ENCODE assay signal across 11 mouse cellular contexts in the genomic region with DNA sequence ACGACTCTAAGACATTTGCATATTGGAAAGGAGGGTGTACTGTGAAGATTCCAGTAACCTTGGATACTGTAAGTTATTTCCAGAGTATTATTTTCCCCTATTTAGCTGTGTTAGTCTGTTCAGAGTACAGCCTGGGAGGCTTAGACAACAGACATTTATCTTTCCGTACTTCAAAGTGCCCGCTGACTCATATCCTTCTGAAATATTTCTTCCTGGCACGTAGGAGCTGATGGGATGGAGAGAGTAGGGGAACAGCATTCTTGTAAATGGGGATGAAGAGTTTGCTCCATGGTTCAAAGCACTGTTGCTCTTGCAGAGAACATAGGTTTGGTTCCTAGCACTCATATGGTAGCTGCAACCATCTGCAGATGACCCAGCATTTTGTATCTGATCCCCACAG.
"Had no signal": no experiment of that assay in that cellular context is flagged by ENCODE, and none has a peak within 500 bp of the region (broad histone marks: within the 10 kb centered on the region; RNA-seq: fewer than 3 reads in every experiment).

No protein-coding gene starts in this region.

- H3K36me3 ChIP-seq: limb, embryonic 15.5 days; liver, embryonic 12.5 days; midbrain, embryonic 10.5 days; neural tube, embryonic 12.5 days had no signal

- DNase-seq: kidney, postnatal 10 days; kidney, postnatal 4 days; lung, postnatal 4 days; midbrain, embryonic 14.5 days; thymus, adult 18-20 months; thymus, postnatal 14 days had no signal

- H3K27ac ChIP-seq: layer of hippocampus, adult 2 months; limb, embryonic 15.5 days; liver, embryonic 12.5 days; midbrain, embryonic 10.5 days; neural tube, embryonic 12.5 days had no signal

- H3K9ac ChIP-seq: limb, embryonic 15.5 days; liver, embryonic 12.5 days; neural tube, embryonic 12.5 days had no signal

- H3K27me3 ChIP-seq: limb, embryonic 15.5 days; liver, embryonic 12.5 days; neural tube, embryonic 12.5 days had no signal

- H3K4me1 ChIP-seq: limb, embryonic 15.5 days; liver, embryonic 12.5 days; neural tube, embryonic 12.5 days had no signal

- H3K9me3 ChIP-seq: limb, embryonic 15.5 days; liver, embryonic 12.5 days; neural tube, embryonic 12.5 days had no signal

- H3K4me3 ChIP-seq: layer of hippocampus, adult 2 months; limb, embryonic 15.5 days; liver, embryonic 12.5 days; midbrain, embryonic 10.5 days; neural tube, embryonic 12.5 days had no signal

- H3K4me2 ChIP-seq: limb, embryonic 15.5 days; liver, embryonic 12.5 days; neural tube, embryonic 12.5 days had no signal

- ATAC-seq: liver, embryonic 12.5 days had no signal
